Mouse (Mus musculus): ENCODE results near the gene Med12l. TPM values are rescaled to one million over a fixed set of nuclear protein-coding genes. Genes with fewer than 3 reads are reported as not detected.

Gene Med12l
- polyA plus RNA-seq, 1 experiment from 2014 or later: 2.8 TPM

GRCm38 (mm10) chr3:59077278-59077677, 71.7 kb downstream of the Med12l start:
- Histone ChIP-seq H3K4me2 (no peak overlapping the region), H3K4me3 (ENCODE audit: low read depth, low read length) (no peak overlapping the region), H3K36me3 (ENCODE audit: insufficient read depth) (no peaks in the 10 kb centered on the region), H3K9me3 (ENCODE audit: low read depth, low read length) (no peaks in the 10 kb centered on the region), H3K9ac (no peak overlapping the region), H3K27me3 (ENCODE audit: insufficient read depth, low read length) (no peaks in the 10 kb centered on the region), H3K27ac (ENCODE audit: low read depth) (no peak overlapping the region), H3K4me1 (ENCODE audit: insufficient read depth) (peaks cover 5% of the 10 kb centered on the region; the same call in 1 of the 2 replicates)
- ATAC-seq (ENCODE audit: insufficient read depth) (no peak), DNase-seq (peak; percentile 74)
- peak; percentile 60 for TF ChIP-seq CTCF (IDR thresholded peaks at IDR 0.05; ENCODE audit: low read depth)
- WGBS: 38% methylated on average over 4 of the region's 4 CpGs

- H3K9ac ChIP-seq: no peak overlapping the region
- TF ChIP-seq CTCF (IDR thresholded peaks at IDR 0.05; ENCODE audit: low read depth): no peak
- H3K4me1 ChIP-seq (ENCODE audit: insufficient read depth): peaks cover 5% of the 10 kb centered on the region; the same call in 1 of the 2 replicates
- no peak overlapping the region for H3K4me3 ChIP-seq (ENCODE audit: low read depth, low read length)
- DNase-seq: no peak
- H3K27me3 ChIP-seq (ENCODE audit: insufficient read depth, low read length): no peaks in the 10 kb centered on the region
- no peaks in the 10 kb centered on the region for H3K36me3 ChIP-seq (ENCODE audit: insufficient read depth)
- no peaks in the 10 kb centered on the region for H3K9me3 ChIP-seq (ENCODE audit: low read depth, low read length)
- no peak overlapping the region for H3K27ac ChIP-seq (ENCODE audit: low read depth)
- ATAC-seq (ENCODE audit: insufficient read depth): no peak
- H3K4me2 ChIP-seq: no peak overlapping the region
- WGBS: 41% methylated on average over 11 of the region's 11 CpGs
Measured at GRCm38 (mm10) chr3:59078585-59078984, 73.0 kb downstream of the Med12l start.

- no peaks in the 10 kb centered on the region for H3K9me3 ChIP-seq (ENCODE audit: low read depth, low read length)
- no peaks in the 10 kb centered on the region for H3K36me3 ChIP-seq (ENCODE audit: insufficient read depth)
- no peak overlapping the region for H3K9ac ChIP-seq
- no peak overlapping the region for H3K4me3 ChIP-seq (ENCODE audit: low read depth, low read length)
- H3K4me2 ChIP-seq: no peak overlapping the region
- peaks cover 5% of the 10 kb centered on the region; the same call in 1 of the 2 replicates for H3K4me1 ChIP-seq (ENCODE audit: insufficient read depth)
- DNase-seq (peak; percentile 87), ATAC-seq (ENCODE audit: insufficient read depth) (peak; percentile 35; the same call in 1 of the 2 replicates)
- no peak overlapping the region for H3K27ac ChIP-seq (ENCODE audit: low read depth)
- H3K27me3 ChIP-seq (ENCODE audit: insufficient read depth, low read length): no peaks in the 10 kb centered on the region
- WGBS: 31% methylated on average over 4 of the region's 4 CpGs
- TF ChIP-seq CTCF (IDR thresholded peaks at IDR 0.05; ENCODE audit: low read depth): peak; percentile 84
Measured at GRCm38 (mm10) chr3:59079327-59079726, 73.7 kb downstream of the Med12l start.

GRCm38 (mm10) chr3:59080293-59080916, 74.8 kb downstream of the Med12l start:
- DNase-seq (no peak), ATAC-seq (ENCODE audit: insufficient read depth) (peak; percentile 50; the same call in 1 of the 2 replicates)
- Histone ChIP-seq H3K9ac (no peak overlapping the region), H3K4me1 (ENCODE audit: insufficient read depth) (peaks cover 5% of the 10 kb centered on the region; the same call in 1 of the 2 replicates), H3K4me3 (ENCODE audit: low read depth, low read length) (no peak overlapping the region), H3K27me3 (ENCODE audit: insufficient read depth, low read length) (no peaks in the 10 kb centered on the region), H3K36me3 (ENCODE audit: insufficient read depth) (no peaks in the 10 kb centered on the region), H3K4me2 (no peak overlapping the region), H3K27ac (ENCODE audit: low read depth) (no peak overlapping the region), H3K9me3 (ENCODE audit: low read depth, low read length) (no peaks in the 10 kb centered on the region)
- 22% methylated on average over 6 of the region's 6 CpGs for WGBS
- TF ChIP-seq CTCF (IDR thresholded peaks at IDR 0.05; ENCODE audit: low read depth): no peak

- Histone ChIP-seq H3K27me3 (ENCODE audit: insufficient read depth, low read length) (no peaks in the 10 kb centered on the region), H3K36me3 (ENCODE audit: insufficient read depth) (no peaks in the 10 kb centered on the region), H3K27ac (ENCODE audit: low read depth) (peak overlapping the region; percentile 14; the same call in 1 of the 2 replicates), H3K4me2 (no peak overlapping the region), H3K4me1 (ENCODE audit: insufficient read depth) (peaks cover 5% of the 10 kb centered on the region; the same call in 1 of the 2 replicates), H3K9me3 (ENCODE audit: low read depth, low read length) (no peaks in the 10 kb centered on the region), H3K9ac (no peak overlapping the region), H3K4me3 (ENCODE audit: low read depth, low read length) (no peak overlapping the region)
- TF ChIP-seq CTCF (IDR thresholded peaks at IDR 0.05; ENCODE audit: low read depth): no peak
- DNase-seq: peak; percentile 46
- WGBS: 18% methylated on average over 7 of the region's 7 CpGs
- ATAC-seq (ENCODE audit: insufficient read depth): peak; percentile 85
Measured at GRCm38 (mm10) chr3:59080919-59081318, 75.3 kb downstream of the Med12l start.

- ATAC-seq (ENCODE audit: insufficient read depth) (no peak), DNase-seq (no peak)
- Histone ChIP-seq H3K27ac (ENCODE audit: low read depth) (no peak overlapping the region), H3K4me2 (no peak overlapping the region), H3K9me3 (ENCODE audit: low read depth, low read length) (no peaks in the 10 kb centered on the region), H3K9ac (no peak overlapping the region), H3K27me3 (ENCODE audit: insufficient read depth, low read length) (no peaks in the 10 kb centered on the region), H3K36me3 (ENCODE audit: insufficient read depth) (no peaks in the 10 kb centered on the region), H3K4me3 (ENCODE audit: low read depth, low read length) (no peak overlapping the region), H3K4me1 (ENCODE audit: insufficient read depth) (no peaks in the 10 kb centered on the region)
- TF ChIP-seq CTCF (IDR thresholded peaks at IDR 0.05; ENCODE audit: low read depth): no peak
- WGBS: 57% methylated on average over 11 of the region's 11 CpGs
Measured at GRCm38 (mm10) chr3:59092702-59093101, 87.1 kb downstream of the Med12l start.

GRCm38 (mm10) chr3:59097421-59097820, 91.8 kb downstream of the Med12l start:
- Histone ChIP-seq H3K9ac (no peak overlapping the region), H3K9me3 (ENCODE audit: low read depth, low read length) (no peaks in the 10 kb centered on the region), H3K27ac (ENCODE audit: low read depth) (no peak overlapping the region), H3K27me3 (ENCODE audit: insufficient read depth, low read length) (no peaks in the 10 kb centered on the region), H3K4me2 (no peak overlapping the region), H3K4me3 (ENCODE audit: low read depth, low read length) (no peak overlapping the region), H3K36me3 (ENCODE audit: insufficient read depth) (no peaks in the 10 kb centered on the region), H3K4me1 (ENCODE audit: insufficient read depth) (no peaks in the 10 kb centered on the region)
- DNase-seq (no peak), ATAC-seq (ENCODE audit: insufficient read depth) (peak; percentile 52; the same call in 1 of the 2 replicates)
- 45% methylated on average over 6 of the region's 6 CpGs for WGBS
- no peak for TF ChIP-seq CTCF (IDR thresholded peaks at IDR 0.05; ENCODE audit: low read depth)
